Mouse (Mus musculus): ENCODE measurements around the gene Btbd9. TPM values are rescaled to one million over a fixed set of nuclear protein-coding genes. Genes with fewer than 3 reads are reported as not detected.

The Btbd9 gene
- polyA plus RNA-seq, 1 experiment: 21.7 TPM

GRCm38 (mm10) chr17:30516580-30517340, 59.5 kb downstream of the Btbd9 start:
- 66% methylated on average over 10 of the region's 10 CpGs for WGBS
- Histone ChIP-seq H3K4me1 (ENCODE audit: control insufficient read depth, insufficient read depth, insufficient read length) (no peaks in the 10 kb centered on the region), H3K4me3 (ENCODE audit: extremely low read depth, insufficient read depth, insufficient read length) (no peak overlapping the region), H3K27ac (ENCODE audit: insufficient read depth, low read length) (no peak overlapping the region), H3K36me3 (ENCODE audit: control insufficient read depth, insufficient read depth, low read length) (peaks cover 12% of the 10 kb centered on the region), H3K27me3 (ENCODE audit: control insufficient read depth, insufficient read depth, low read length) (no peaks in the 10 kb centered on the region)
- TF ChIP-seq POLR2A (IDR thresholded peaks at IDR 0.05; ENCODE audit: low read depth, low read length) (no peak), CTCF (IDR thresholded peaks at IDR 0.05; ENCODE audit: extremely low read depth, insufficient read depth, insufficient read length, insufficient replicate concordance) (no peak)
- DNase-seq (ENCODE audit: low read depth in 1 of 2, low spot score in 2 of 2): no peak

DNA sequence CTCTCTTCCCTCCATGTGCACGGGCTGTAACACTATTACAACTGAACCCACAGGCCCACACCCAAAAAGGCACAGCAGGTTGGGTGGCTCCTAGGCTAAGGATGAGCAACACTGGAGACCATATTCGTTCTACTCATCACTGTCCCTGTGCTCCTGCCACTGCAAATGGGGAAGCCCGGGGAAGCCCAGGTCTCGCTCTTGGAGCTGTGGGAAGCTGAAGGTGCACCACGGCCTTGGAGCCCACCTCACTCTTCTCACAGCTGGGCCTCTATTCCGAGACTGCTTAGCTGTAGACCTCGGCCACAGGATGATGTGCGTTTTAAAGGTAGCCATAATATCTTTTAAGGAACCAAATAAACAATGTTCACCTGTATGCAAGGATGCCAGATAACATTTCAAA, 60.9 kb downstream of the Btbd9 start:
- Histone ChIP-seq H3K36me3 (ENCODE audit: control insufficient read depth, insufficient read depth, low read length) (peaks cover 12% of the 10 kb centered on the region), H3K4me1 (ENCODE audit: control insufficient read depth, insufficient read depth, insufficient read length) (no peaks in the 10 kb centered on the region), H3K4me3 (ENCODE audit: extremely low read depth, insufficient read depth, insufficient read length) (no peak overlapping the region), H3K27me3 (ENCODE audit: control insufficient read depth, insufficient read depth, low read length) (no peaks in the 10 kb centered on the region), H3K27ac (ENCODE audit: insufficient read depth, low read length) (no peak overlapping the region)
- no peak for TF ChIP-seq CTCF (IDR thresholded peaks at IDR 0.05; ENCODE audit: extremely low read depth, insufficient read depth, insufficient read length, insufficient replicate concordance)
- no peak for TF ChIP-seq POLR2A (IDR thresholded peaks at IDR 0.05; ENCODE audit: low read depth, low read length)
- DNase-seq (ENCODE audit: low read depth in 1 of 2, low spot score in 2 of 2): no peak
- 94% methylated on average over 8 of the region's 8 CpGs for WGBS

GRCm38 (mm10) chr17:30513034-30513433, 63.3 kb downstream of the Btbd9 start:
- TF ChIP-seq CTCF (IDR thresholded peaks at IDR 0.05; ENCODE audit: extremely low read depth, insufficient read depth, insufficient read length, insufficient replicate concordance): no peak
- no peak for TF ChIP-seq POLR2A (IDR thresholded peaks at IDR 0.05; ENCODE audit: low read depth, low read length)
- no peaks in the 10 kb centered on the region for H3K4me1 ChIP-seq (ENCODE audit: control insufficient read depth, insufficient read depth, insufficient read length)
- H3K27ac ChIP-seq (ENCODE audit: insufficient read depth, low read length): no peak overlapping the region
- H3K4me3 ChIP-seq (ENCODE audit: extremely low read depth, insufficient read depth, insufficient read length): no peak overlapping the region
- peaks cover 14% of the 10 kb centered on the region for H3K36me3 ChIP-seq (ENCODE audit: control insufficient read depth, insufficient read depth, low read length)
- H3K27me3 ChIP-seq (ENCODE audit: control insufficient read depth, insufficient read depth, low read length): no peaks in the 10 kb centered on the region
- 96% methylated on average over 9 of the region's 9 CpGs for WGBS
- no peak for DNase-seq (ENCODE audit: low read depth in 1 of 2, low spot score in 2 of 2)

- Histone ChIP-seq H3K36me3 (ENCODE audit: control insufficient read depth, insufficient read depth, low read length) (peaks cover 12% of the 10 kb centered on the region), H3K4me3 (ENCODE audit: extremely low read depth, insufficient read depth, insufficient read length) (no peak overlapping the region), H3K4me1 (ENCODE audit: control insufficient read depth, insufficient read depth, insufficient read length) (no peaks in the 10 kb centered on the region), H3K27ac (ENCODE audit: insufficient read depth, low read length) (no peak overlapping the region), H3K27me3 (ENCODE audit: control insufficient read depth, insufficient read depth, low read length) (no peaks in the 10 kb centered on the region)
- WGBS: 88% methylated on average over 7 of the region's 7 CpGs
- no peak for DNase-seq (ENCODE audit: low read depth in 1 of 2, low spot score in 2 of 2)
- TF ChIP-seq POLR2A (IDR thresholded peaks at IDR 0.05; ENCODE audit: low read depth, low read length) (no peak), CTCF (IDR thresholded peaks at IDR 0.05; ENCODE audit: extremely low read depth, insufficient read depth, insufficient read length, insufficient replicate concordance) (no peak)
These were observed 63.8 kb downstream of the Btbd9 start for GRCm38 (mm10) chr17:30512531-30512930.

GRCm38 (mm10) chr17:30512007-30512406, 64.3 kb downstream of the Btbd9 start:
- Histone ChIP-seq H3K27ac (ENCODE audit: insufficient read depth, low read length) (no peak overlapping the region), H3K4me1 (ENCODE audit: control insufficient read depth, insufficient read depth, insufficient read length) (no peaks in the 10 kb centered on the region), H3K27me3 (ENCODE audit: control insufficient read depth, insufficient read depth, low read length) (no peaks in the 10 kb centered on the region), H3K4me3 (ENCODE audit: extremely low read depth, insufficient read depth, insufficient read length) (no peak overlapping the region), H3K36me3 (ENCODE audit: control insufficient read depth, insufficient read depth, low read length) (peaks cover 12% of the 10 kb centered on the region)
- DNase-seq (ENCODE audit: low read depth in 1 of 2, low spot score in 2 of 2): no peak
- 92% methylated on average over 4 of the region's 4 CpGs for WGBS
- no peak for TF ChIP-seq CTCF (IDR thresholded peaks at IDR 0.05; ENCODE audit: extremely low read depth, insufficient read depth, insufficient read length, insufficient replicate concordance)
- TF ChIP-seq POLR2A (IDR thresholded peaks at IDR 0.05; ENCODE audit: low read depth, low read length): no peak

GRCm38 (mm10) chr17:30511399-30511798, 64.9 kb downstream of the Btbd9 start:
- no peaks in the 10 kb centered on the region for H3K27me3 ChIP-seq (ENCODE audit: control insufficient read depth, insufficient read depth, low read length)
- H3K4me3 ChIP-seq (ENCODE audit: extremely low read depth, insufficient read depth, insufficient read length): no peak overlapping the region
- 62% methylated on average over 6 of the region's 6 CpGs for WGBS
- H3K36me3 ChIP-seq (ENCODE audit: control insufficient read depth, insufficient read depth, low read length): peaks cover 9% of the 10 kb centered on the region; the same call in 1 of the 2 replicates
- no peak overlapping the region for H3K27ac ChIP-seq (ENCODE audit: insufficient read depth, low read length)
- TF ChIP-seq POLR2A (IDR thresholded peaks at IDR 0.05; ENCODE audit: low read depth, low read length) (no peak), CTCF (IDR thresholded peaks at IDR 0.05; ENCODE audit: extremely low read depth, insufficient read depth, insufficient read length, insufficient replicate concordance) (no peak)
- H3K4me1 ChIP-seq (ENCODE audit: control insufficient read depth, insufficient read depth, insufficient read length): no peaks in the 10 kb centered on the region
- no peak for DNase-seq (ENCODE audit: low read depth in 1 of 2, low spot score in 2 of 2)

GRCm38 (mm10) chr17:30510171-30510570, 66.1 kb downstream of the Btbd9 start:
- H3K4me1 ChIP-seq (ENCODE audit: control insufficient read depth, insufficient read depth, insufficient read length): no peaks in the 10 kb centered on the region
- TF ChIP-seq CTCF (IDR thresholded peaks at IDR 0.05; ENCODE audit: extremely low read depth, insufficient read depth, insufficient read length, insufficient replicate concordance) (no peak), POLR2A (IDR thresholded peaks at IDR 0.05; ENCODE audit: low read depth, low read length) (no peak)
- DNase-seq (ENCODE audit: low read depth in 1 of 2, low spot score in 2 of 2): no peak
- no peak overlapping the region for H3K27ac ChIP-seq (ENCODE audit: insufficient read depth, low read length)
- no peaks in the 10 kb centered on the region for H3K27me3 ChIP-seq (ENCODE audit: control insufficient read depth, insufficient read depth, low read length)
- WGBS: 92% methylated on average over 6 of the region's 6 CpGs
- no peak overlapping the region for H3K4me3 ChIP-seq (ENCODE audit: extremely low read depth, insufficient read depth, insufficient read length)
- H3K36me3 ChIP-seq (ENCODE audit: control insufficient read depth, insufficient read depth, low read length): peaks cover 7% of the 10 kb centered on the region; the same call in 1 of the 2 replicates
